Mouse (Mus musculus) yolk sac, embryonic 10.5 days (tissue): ENCODE data around the gene Haus2.

Source experiments
- DNase-seq: peaks from one replicate; pipeline ENCODE4 v3.0.0-alpha.2; 2017; ENCODE audit warnings: low spot score

Gene Haus2

GRCm38 (mm10) chr2:120663491-120664154 lies 54.4 kb downstream of the Haus2 start:
- DNase-seq, result no peak

- DNase-seq, result no peak
Measured at GRCm38 (mm10) chr2:120667446-120667845, 58.3 kb downstream of the Haus2 start.

DNA sequence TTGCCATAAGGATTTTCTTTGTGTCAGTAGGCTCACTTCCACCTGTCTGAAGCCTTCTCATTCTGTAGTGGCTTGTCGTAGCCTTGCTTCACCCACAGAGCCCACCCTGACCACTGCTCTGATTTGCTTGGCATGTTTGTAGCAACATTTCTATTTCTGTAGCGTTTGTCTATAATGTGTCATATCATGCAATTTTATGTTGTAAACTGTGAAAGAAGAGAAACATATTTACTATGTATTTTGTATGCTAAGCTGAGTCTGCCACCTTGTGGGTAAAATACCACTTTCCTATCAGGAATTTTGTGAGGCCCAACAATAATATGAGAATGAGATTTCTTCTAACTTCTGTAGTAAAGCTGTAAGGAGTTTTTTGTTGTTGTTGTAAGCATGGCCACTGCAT lies 61.1 kb downstream of the Haus2 start:
- DNase-seq, result no peak
